Mouse (Mus musculus) limb, embryonic 14.5 days (tissue): ENCODE results near the gene Gm11032. TPM values are rescaled to one million over a fixed set of nuclear protein-coding genes. Genes with fewer than 3 reads are reported as not detected.

ENCODE experiments used
- ATAC-seq: fragments of 200-750 bp; cut with Nextera tagmentation; 2 replicates; pipeline ENCODE4 v1.8.0; 2017; ENCODE audit warnings: low read depth, moderate number of reproducible peaks, moderate TSS enrichment; ENCODE audit not compliant: low FRiP score
- DNase-seq: peaks from one replicate; pipeline ENCODE4 v3.0.0-alpha.2; 2015; ENCODE audit warnings: low spot score
- H3K27ac ChIP-seq: fragments of 300-500 bp; sonication (generic); replicated peaks from 2 replicates; pipeline ENCODE4 v1.5.1; 2014; ENCODE audit warnings: low read depth, mild to moderate bottlenecking, low read length, moderate library complexity, mixed read lengths
- H3K27me3 ChIP-seq: fragments of 300-500 bp; sonication (generic); 2 replicates; pipeline ENCODE4 v1.6.1; 2014; ENCODE audit warnings: low read length, mixed read lengths; ENCODE audit not compliant: control insufficient read depth, insufficient read depth
- H3K36me3 ChIP-seq: fragments of 300-500 bp; sonication (generic); 2 replicates; pipeline ENCODE4 v1.6.1; 2014; ENCODE audit warnings: mild to moderate bottlenecking, low read length, moderate library complexity, mixed read lengths; ENCODE audit not compliant: control insufficient read depth, insufficient read depth
- H3K4me1 ChIP-seq: fragments of 300-500 bp; sonication (generic); 2 replicates; pipeline ENCODE4 v1.6.1; 2014; ENCODE audit warnings: antibody characterized with exemption, low read length, mixed read lengths; ENCODE audit not compliant: control insufficient read depth, insufficient read depth
- H3K4me2 ChIP-seq: fragments of 300-500 bp; sonication (generic); replicated peaks from 2 replicates; pipeline ENCODE4 v1.6.1; 2014; ENCODE audit warnings: low read depth, mild to moderate bottlenecking, low read length, moderate library complexity; ENCODE audit not compliant: severe bottlenecking
- H3K4me3 ChIP-seq: fragments of 300-500 bp; sonication (generic); replicated peaks from 2 replicates; pipeline ENCODE4 v1.5.1; 2014; ENCODE audit warnings: low read length
- H3K9ac ChIP-seq: fragments of 300-500 bp; sonication (generic); 2 replicates; pipeline ENCODE4 v1.6.1; 2014; ENCODE audit warnings: mild to moderate bottlenecking, low read depth, low read length, moderate library complexity; ENCODE audit not compliant: severe bottlenecking
- H3K9me3 ChIP-seq: fragments of 300-500 bp; sonication (generic); 2 replicates; pipeline ENCODE4 v1.6.1; 2016; ENCODE audit warnings: low read length; ENCODE audit not compliant: control insufficient read depth
- POLR2A ChIP-seq: fragments of 200-500 bp; IDR thresholded peaks from 2 replicates; pipeline ENCODE4 v1.8.0; 2012; ENCODE audit warnings: inconsistent platforms, mild to moderate bottlenecking, moderate library complexity, borderline replicate concordance; ENCODE audit not compliant: insufficient read depth, insufficient read length; ENCODE audit errors: extremely low read depth
- WGBS: fragments of 180-500 bp; shearing (Covaris S2); extraction: QIAGEN DNeasy Blood & Tissue Kit; methylation state at CpG from one replicate; pipeline ENCODE4 v1.1.7; 2014; 5-methylcytosine and 5-hydroxymethylcytosine counted together
- polyA plus RNA-seq, 2 experiments: library from polyadenylated mRNA; depleted of rRNA in 1 of 2; stranded (reverse) in 1 of 2; unstranded in 1 of 2; fragments of >200 nt; fragmentation: Nextera tagmentation in 1 of 2; extraction: Ambion mirVana in 1 of 2; gene quantifications; 2 replicates each; pipeline versions ENCODE4 v1.2.1 to v1.2.3; 2012 to 2014

Gm11032 gene
- polyA plus RNA-seq, 2 experiments, result not detected

DNA sequence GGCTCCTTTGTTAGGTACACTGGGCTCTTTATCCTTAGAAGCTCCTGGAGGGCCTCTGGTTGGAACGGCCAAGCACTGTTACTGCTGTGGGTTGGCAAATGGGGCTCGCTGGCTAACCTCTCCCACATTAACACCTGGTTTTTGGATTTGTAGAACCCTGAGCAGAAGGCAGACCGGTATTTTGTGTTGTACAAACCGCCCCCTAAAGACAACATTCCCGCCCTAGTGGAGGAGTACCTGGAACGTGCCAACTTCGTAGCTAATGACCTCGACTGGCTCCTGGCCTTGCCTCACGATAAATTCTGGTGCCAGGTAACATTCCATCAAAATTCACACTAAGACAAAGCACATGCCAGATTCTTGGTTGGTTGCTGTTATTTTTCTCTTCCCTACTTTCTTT, 26.5 kb downstream of the Gm11032 start:
- Histone ChIP-seq H3K4me3 (no peak overlapping the region), H3K4me1 (no peaks in the 10 kb centered on the region), H3K9me3 (no peaks in the 10 kb centered on the region), H3K4me2 (no peak overlapping the region), H3K27ac (no peak overlapping the region), H3K36me3 (peaks cover 53% of the 10 kb centered on the region), H3K27me3 (no peaks in the 10 kb centered on the region), H3K9ac (no peak overlapping the region)
- no peak for TF ChIP-seq POLR2A
- DNase-seq (no peak), ATAC-seq (no peak; the same call in 1 of the 2 replicates)
- WGBS, result 76% methylated on average over 9 of the region's 9 CpGs

DNA sequence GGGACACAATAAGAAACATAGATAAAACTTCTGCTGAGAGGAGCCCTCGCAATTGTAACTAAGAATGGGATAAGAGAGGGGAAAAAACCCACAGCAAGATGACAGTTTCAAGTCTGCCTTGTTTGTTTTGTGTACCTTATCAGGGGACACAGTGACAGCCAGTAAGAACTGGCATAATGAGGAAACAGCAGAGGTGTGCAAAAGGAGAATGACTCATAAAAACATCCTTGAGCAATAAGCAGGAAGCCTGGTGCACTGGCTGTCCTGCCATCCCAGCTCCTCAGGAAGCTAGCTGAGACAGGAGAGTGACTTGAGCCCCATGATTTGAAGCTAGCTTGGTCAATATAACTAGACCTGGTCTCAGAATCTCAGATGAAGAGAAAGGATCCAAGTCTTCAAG, 40.0 kb downstream of the Gm11032 start:
- WGBS, result 87% methylated on average over 1 of the region's 1 CpGs
- ATAC-seq, result no peak
- no peak for TF ChIP-seq POLR2A

GRCm38 (mm10) chr11:4660309-4661025, 40.6 kb downstream of the Gm11032 start:
- WGBS, result 80% methylated on average over 7 of the region's 7 CpGs
- Histone ChIP-seq H3K4me3 (no peak overlapping the region), H3K4me2 (no peak overlapping the region), H3K27me3 (no peaks in the 10 kb centered on the region), H3K4me1 (no peaks in the 10 kb centered on the region), H3K27ac (no peak overlapping the region), H3K9ac (no peak overlapping the region), H3K36me3 (peaks cover 56% of the 10 kb centered on the region), H3K9me3 (no peaks in the 10 kb centered on the region)
- no peak for ATAC-seq
- TF ChIP-seq POLR2A, result no peak
- DNase-seq, result no peak

More for the DNA sequence above, 40.0 kb downstream of the Gm11032 start:
- H3K36me3 ChIP-seq, result peaks cover 59% of the 10 kb centered on the region
- H3K9me3 ChIP-seq, result no peaks in the 10 kb centered on the region
- no peak overlapping the region for H3K27ac ChIP-seq
- H3K9ac ChIP-seq, result no peak overlapping the region
- H3K4me2 ChIP-seq, result no peak overlapping the region
- no peak for DNase-seq
- H3K4me3 ChIP-seq, result no peak overlapping the region
- no peaks in the 10 kb centered on the region for H3K27me3 ChIP-seq
- no peaks in the 10 kb centered on the region for H3K4me1 ChIP-seq

GRCm38 (mm10) chr11:4661324-4661723, 41.5 kb downstream of the Gm11032 start:
- Histone ChIP-seq H3K4me2 (no peak overlapping the region), H3K9me3 (no peaks in the 10 kb centered on the region), H3K4me1 (no peaks in the 10 kb centered on the region), H3K27me3 (no peaks in the 10 kb centered on the region), H3K36me3 (peaks cover 50% of the 10 kb centered on the region), H3K4me3 (no peak overlapping the region), H3K27ac (no peak overlapping the region), H3K9ac (no peak overlapping the region)
- no peak for DNase-seq
- no peak for TF ChIP-seq POLR2A
- no peak for ATAC-seq
- 86% methylated on average over 4 of the region's 4 CpGs for WGBS

- ATAC-seq (no peak), DNase-seq (no peak)
- no peak for TF ChIP-seq POLR2A
- no peak overlapping the region for H3K9ac ChIP-seq
- H3K36me3 ChIP-seq, result peaks cover 51% of the 10 kb centered on the region
- no peaks in the 10 kb centered on the region for H3K27me3 ChIP-seq
- H3K4me3 ChIP-seq, result no peak overlapping the region
- no peaks in the 10 kb centered on the region for H3K4me1 ChIP-seq
- no peaks in the 10 kb centered on the region for H3K9me3 ChIP-seq
- 90% methylated on average over 10 of the region's 10 CpGs for WGBS
- no peak overlapping the region for H3K4me2 ChIP-seq
- no peak overlapping the region for H3K27ac ChIP-seq
These were observed 42.1 kb downstream of the Gm11032 start for GRCm38 (mm10) chr11:4661871-4662495.
